Mouse (Mus musculus) embryonic fibroblast, embryonic 13.5 days (primary cell): ENCODE results near the gene Dennd6a. TPM values are rescaled to one million over a fixed set of nuclear protein-coding genes. Genes with fewer than 3 reads are reported as not detected.
"Not testable (repeated sequence)": the region's sequence is repeated elsewhere in the genome, so short reads cannot be mapped to it uniquely, and the experiment has no call there.

ENCODE experiments used
- H3K27ac ChIP-seq: 2 replicates; pipeline ENCODE4 v1.5.1; 2012; ENCODE audit warnings: low read length, control low read depth, inconsistent platforms; ENCODE audit not compliant: insufficient read depth
- H3K4me1 ChIP-seq: 2 replicates; pipeline ENCODE4 v1.6.1; 2011; ENCODE audit warnings: low read length; ENCODE audit not compliant: control insufficient read depth, insufficient read depth
- H3K4me3 ChIP-seq: 2 replicates; pipeline ENCODE4 v1.5.1; 2011; ENCODE audit warnings: mild to moderate bottlenecking, control low read depth, low read length; ENCODE audit not compliant: insufficient read depth
- CTCF ChIP-seq: IDR thresholded peaks from 2 replicates; pipeline ENCODE4 v1.5.1; 2011; ENCODE audit warnings: mild to moderate bottlenecking, control low read depth, low read length, moderate library complexity, borderline replicate concordance; ENCODE audit not compliant: insufficient read depth
- POLR2A ChIP-seq: IDR thresholded peaks from 2 replicates; pipeline ENCODE4 v1.6.1; 2011; ENCODE audit warnings: low read depth, mild to moderate bottlenecking, control low read depth, low read length, moderate library complexity
- polyA plus RNA-seq: library from polyadenylated mRNA; stranded (reverse); fragments of >200 nt; gene quantifications from 2 replicates; pipeline ENCODE4 v1.2.4, GENCODE M21; 2011; ENCODE audit warnings: low read depth; ENCODE audit not compliant: missing spikeins, insufficient read length

Dennd6a gene
- polyA plus RNA-seq: 19.7 and 24.6 TPM in 2 replicates

GRCm38 (mm10) chr14:26573556-26573955 is at the start of gene Dennd6a:
Gene Dennd6a, plus strand, starts transcription at chr14:26573856.
- not testable (repeated sequence) for H3K4me3 ChIP-seq, H3K27ac ChIP-seq, H3K4me1 ChIP-seq

DNA sequence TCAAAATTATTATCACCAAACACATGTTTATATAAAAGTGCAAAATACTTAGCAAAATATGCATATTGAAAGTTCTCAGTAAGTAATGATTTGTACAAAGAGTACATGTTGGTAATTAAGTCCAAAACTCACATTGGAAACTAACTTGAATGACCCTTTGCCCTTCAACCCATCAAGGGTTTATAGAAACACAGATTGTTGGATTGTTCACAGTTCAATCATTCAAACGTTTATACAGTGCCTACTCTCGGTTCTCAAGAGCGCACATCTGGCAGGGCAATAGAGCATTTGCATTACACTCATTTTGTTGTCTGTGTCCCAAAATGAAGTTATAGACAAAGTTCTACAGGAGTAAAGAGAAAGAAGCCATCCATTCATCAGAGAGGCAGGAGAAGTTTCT is 47.7 kb upstream of the Dennd6a start:
- Histone ChIP-seq H3K4me3 (no peak overlapping the region), H3K4me1 (peaks cover 7% of the 10 kb centered on the region), H3K27ac (no peak overlapping the region)
- no peak for TF ChIP-seq CTCF
- no peak for TF ChIP-seq POLR2A

GRCm38 (mm10) chr14:26528296-26528695 is 45.4 kb upstream of the Dennd6a start:
- Histone ChIP-seq H3K27ac (no peak overlapping the region), H3K4me1 (peaks cover 7% of the 10 kb centered on the region), H3K4me3 (no peak overlapping the region)
- TF ChIP-seq POLR2A (no peak), CTCF (no peak)

- no peak for TF ChIP-seq CTCF
- no peak for TF ChIP-seq POLR2A
- Histone ChIP-seq H3K4me3 (no peak overlapping the region; the same call in 1 of the 2 replicates), H3K4me1 (peaks cover 7% of the 10 kb centered on the region), H3K27ac (no peak overlapping the region)
These were observed 43.3 kb upstream of the Dennd6a start for GRCm38 (mm10) chr14:26530350-26530749.

DNA sequence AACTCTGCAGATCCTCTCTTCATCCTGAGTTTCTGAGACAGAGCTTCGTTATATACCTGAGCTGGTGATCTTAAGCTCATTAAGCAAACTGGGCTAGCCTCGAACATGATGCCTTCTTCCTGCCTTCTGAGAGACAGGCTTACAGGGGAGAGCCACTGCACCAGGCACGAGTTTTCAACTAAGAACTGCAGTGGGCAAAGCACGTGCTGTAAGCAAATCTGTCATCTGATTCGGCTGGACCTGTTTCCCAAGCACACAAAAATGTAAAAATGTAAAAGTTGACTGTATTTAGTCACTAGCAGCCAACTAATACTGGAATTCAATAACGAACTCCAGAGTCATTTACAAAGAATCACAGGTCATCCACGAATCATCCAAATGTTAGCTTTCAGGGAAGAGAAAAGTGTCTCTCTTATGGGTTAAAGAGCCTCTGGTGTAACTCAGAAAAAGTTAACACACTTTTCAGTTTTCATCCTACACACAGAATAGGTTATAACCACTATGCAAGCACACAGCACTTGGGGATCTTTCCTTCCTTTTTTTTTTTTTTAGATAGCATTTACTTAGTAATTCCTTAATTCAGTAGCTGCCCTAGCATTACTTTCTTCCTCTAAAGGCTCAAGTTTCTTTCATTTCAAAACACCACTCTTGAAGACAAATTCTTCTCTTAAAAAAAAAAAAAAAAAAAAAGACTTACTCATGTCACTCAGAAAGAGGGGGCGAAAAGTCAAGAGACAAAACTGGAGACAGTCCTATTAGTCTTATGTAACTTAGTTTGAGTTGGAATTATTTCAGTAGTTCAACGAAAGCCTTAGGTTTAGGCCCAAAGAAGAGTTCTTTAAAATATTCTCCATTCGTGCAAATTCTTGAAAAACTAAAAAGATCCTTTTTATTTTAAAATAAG is 42.0 kb upstream of the Dennd6a start:
- peaks cover 7% of the 10 kb centered on the region for H3K4me1 ChIP-seq
- TF ChIP-seq POLR2A (no peak), CTCF (no peak)
- peak overlapping the region; percentile 39; the same call in 1 of the 2 replicates for H3K27ac ChIP-seq
- peak overlapping the region; percentile 34 for H3K4me3 ChIP-seq

DNA sequence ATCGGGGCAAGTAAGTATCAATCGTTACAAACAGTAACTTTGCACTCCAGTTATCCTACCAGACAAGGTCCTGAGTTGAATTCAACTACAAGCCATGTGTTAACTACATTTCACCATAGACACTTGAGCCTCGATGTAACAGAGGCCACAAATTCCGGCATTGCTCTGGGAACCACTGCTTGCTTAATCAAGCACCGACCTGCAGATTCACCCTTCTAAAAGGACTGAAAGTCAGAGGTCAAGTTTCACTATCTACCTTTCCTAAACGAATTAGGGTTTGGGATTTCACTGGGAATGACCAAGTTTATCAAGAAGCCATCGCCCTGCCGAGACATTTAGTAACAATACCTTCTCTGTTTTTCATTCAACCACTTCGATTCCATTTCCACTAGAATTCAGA is 40.9 kb upstream of the Dennd6a start:
- Histone ChIP-seq H3K4me3 (peak overlapping the region; percentile 58), H3K27ac (no peak overlapping the region), H3K4me1 (peaks cover 5% of the 10 kb centered on the region)
- TF ChIP-seq POLR2A: no peak
- TF ChIP-seq CTCF: no peak

- TF ChIP-seq CTCF: no peak
- Histone ChIP-seq H3K27ac (no peak overlapping the region), H3K4me3 (peak overlapping the region; percentile 58), H3K4me1 (peaks cover 5% of the 10 kb centered on the region)
These were observed 40.4 kb upstream of the Dennd6a start for GRCm38 (mm10) chr14:26533267-26533666.

GRCm38 (mm10) chr14:26533821-26534756 is 39.6 kb upstream of the Dennd6a start:
- TF ChIP-seq CTCF: no peak
- 0 out of 2 replicates have a peak, but pooled peaks have one; percentile 33 for TF ChIP-seq POLR2A
- Histone ChIP-seq H3K4me3 (peak overlapping the region; percentile 58), H3K27ac (peak overlapping the region; percentile 36)

DNA sequence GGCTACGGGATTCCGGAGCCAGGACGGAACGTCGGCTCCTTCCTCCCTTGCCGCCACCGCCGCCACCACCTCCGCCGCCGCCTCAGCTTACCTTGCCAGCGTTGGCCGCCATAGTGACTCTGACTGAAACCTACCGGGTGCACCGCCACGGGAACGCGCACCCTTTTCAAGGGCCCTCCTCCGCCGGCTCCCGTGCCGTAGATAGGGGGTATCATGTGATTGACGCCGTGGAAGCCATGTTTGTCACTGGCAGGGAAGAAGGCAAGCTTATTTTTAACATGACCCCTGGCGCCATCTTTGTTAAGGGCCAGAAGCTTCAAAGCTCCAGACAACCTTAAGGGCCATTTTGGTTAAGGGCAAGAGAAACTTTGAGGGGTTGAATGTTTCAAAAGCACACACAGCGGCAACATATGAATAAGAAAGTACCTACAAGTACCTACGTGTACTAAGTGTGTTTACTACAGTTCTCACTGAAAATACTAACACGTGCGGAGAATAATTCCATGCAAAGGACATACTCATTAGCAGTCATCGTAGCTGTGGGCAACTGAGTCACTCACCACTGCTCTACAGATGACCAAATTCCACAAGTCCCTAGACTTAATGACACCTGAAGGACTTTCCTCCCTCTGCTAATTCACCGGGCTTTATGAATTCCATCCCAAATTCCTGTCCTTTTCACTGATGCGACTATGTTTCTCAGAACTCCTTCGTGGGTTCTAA is 38.7 kb upstream of the Dennd6a start, which contains the start of gene Slmap:
Gene Slmap (minus strand): TSS at position 175 of the 723 bp plus-strand sequence.
- Histone ChIP-seq H3K27ac (peak within 1 kb of the TSS; percentile 36), H3K4me1 (peaks cover 3% of the 10 kb centered on the region), H3K4me3 (peak within 1 kb of the TSS; percentile 58)
- TF ChIP-seq POLR2A: peak; percentile 89
- TF ChIP-seq CTCF: no peak

More at GRCm38 (mm10) chr14:26533821-26534756, 39.6 kb upstream of the Dennd6a start:
- peaks cover 5% of the 10 kb centered on the region for H3K4me1 ChIP-seq
